Mouse (Mus musculus) CH12.LX (cell line): ENCODE measurements around the gene Dync2h1. TPM values are rescaled to one million over a fixed set of nuclear protein-coding genes. Genes with fewer than 3 reads are reported as not detected.
A peak's percentile ranks its signal among the peaks of the same experiment; 100 is the strongest.

Experiments used
- DNase-seq: peaks from one replicate; pipeline ENCODE4 v3.0.0-alpha.2; 2013; ENCODE audit errors: extremely low read depth
- H3K27ac ChIP-seq: 2 replicates; pipeline ENCODE4 v1.5.1; 2012; ENCODE audit warnings: low read depth, mild to moderate bottlenecking, control low read depth, moderate library complexity; ENCODE audit not compliant: insufficient read depth
- H3K27me3 ChIP-seq: replicated peaks from 2 replicates; pipeline ENCODE3; 2012; ENCODE audit warnings: inconsistent platforms
- H3K36me3 ChIP-seq, 2 experiments: replicated peaks in 1 of 2; 2 replicates each; pipeline versions ENCODE3 to v1.6.1; 2012; ENCODE audit warnings: inconsistent platforms in 1 of 2, low read length in 1 of 2, mild to moderate bottlenecking in 1 of 2, mixed read lengths in 1 of 2, moderate library complexity in 1 of 2; ENCODE audit not compliant: control insufficient read depth in 1 of 2, insufficient read depth in 1 of 2
- H3K4me1 ChIP-seq, 2 experiments: 2 replicates each; pipeline ENCODE4 v1.6.1; 2012; ENCODE audit warnings: inconsistent platforms in 1 of 2, moderate library complexity in 1 of 2; ENCODE audit not compliant: insufficient read depth in 2 of 2, control insufficient read depth in 1 of 2
- H3K4me2 ChIP-seq: 2 replicates; pipeline ENCODE4 v1.6.1; 2012; ENCODE audit warnings: low read depth, mild to moderate bottlenecking, control low read depth; ENCODE audit not compliant: poor library complexity, insufficient read depth, severe bottlenecking
- H3K4me3 ChIP-seq, 3 experiments: fragments of 150-350 bp in 1 of 3; sonication (generic) in 1 of 3; replicated peaks in 1 of 3; 2 replicates each; pipeline versions ENCODE3 to v1.5.1; 2011 to 2012; ENCODE audit warnings: low read depth in 2 of 3, low read length in 2 of 3, mild to moderate bottlenecking in 2 of 3, moderate library complexity in 2 of 3, control low read depth in 1 of 3, improper control_type of control experiment in 1 of 3, inconsistent platforms in 1 of 3, mixed read lengths in 1 of 3; ENCODE audit not compliant: poor library complexity in 1 of 3
- H3K79me2 ChIP-seq: replicated peaks from 2 replicates; pipeline ENCODE4 v1.6.1; 2012; ENCODE audit warnings: mild to moderate bottlenecking, moderate library complexity; ENCODE audit not compliant: control insufficient read depth, poor library complexity, insufficient read depth, severe bottlenecking; ENCODE audit errors: extremely low read depth
- H3K9ac ChIP-seq: 2 replicates; pipeline ENCODE4 v1.6.1; 2012; ENCODE audit warnings: low read depth, mild to moderate bottlenecking, control low read depth, moderate library complexity; ENCODE audit not compliant: insufficient read depth
- H3K9me3 ChIP-seq: replicated peaks from 2 replicates; pipeline ENCODE3; 2012; ENCODE audit warnings: low read length, inconsistent platforms, mixed read lengths
- BHLHE40 ChIP-seq: IDR thresholded peaks from 2 replicates; pipeline ENCODE4 v1.6.1; 2011; ENCODE audit warnings: mild to moderate bottlenecking, low read depth, low read length, improper control_type of control experiment
- CHD1 ChIP-seq: IDR thresholded peaks from 2 replicates; pipeline ENCODE4 v1.6.1; 2012; ENCODE audit warnings: low read depth, low read length, improper control_type of control experiment, inconsistent platforms
- CHD2 ChIP-seq: IDR thresholded peaks from 2 replicates; pipeline ENCODE4 v1.6.1; 2011; ENCODE audit warnings: low read length, improper control_type of control experiment
- CTCF ChIP-seq, 2 experiments: IDR thresholded peaks in 1 of 2; conservative IDR thresholded peaks in 1 of 2; 2 replicates each; pipeline ENCODE4 v1.5.1; 2011 to 2012; ENCODE audit warnings: low read depth in 2 of 2, low read length in 2 of 2, improper control_type of control experiment in 1 of 2, inconsistent platforms in 1 of 2, mild to moderate bottlenecking in 1 of 2, moderate library complexity in 1 of 2
- E2F4 ChIP-seq: IDR thresholded peaks from 2 replicates; pipeline ENCODE4 v1.6.1; 2011; ENCODE audit warnings: low read depth, low read length, improper control_type of control experiment; ENCODE audit not compliant: insufficient replicate concordance
- ELF1 ChIP-seq: IDR thresholded peaks from 2 replicates; pipeline ENCODE4 v1.6.1; 2014; ENCODE audit warnings: low read depth, mild to moderate bottlenecking, inconsistent platforms, low read length, improper control_type of control experiment
- EP300 ChIP-seq: IDR thresholded peaks from 2 replicates; pipeline ENCODE4 v1.6.1; 2011; ENCODE audit warnings: low read length, improper control_type of control experiment
- ETS1 ChIP-seq: conservative IDR thresholded peaks from 2 replicates; pipeline ENCODE4 v1.6.1; 2012; ENCODE audit warnings: low read depth, mild to moderate bottlenecking, inconsistent platforms, low read length, improper control_type of control experiment, moderate library complexity
- HCFC1 ChIP-seq: IDR thresholded peaks from 2 replicates; pipeline ENCODE4 v1.6.1; 2012; ENCODE audit warnings: low read depth, mild to moderate bottlenecking, inconsistent platforms, low read length, improper control_type of control experiment
- IRF4 ChIP-seq: IDR thresholded peaks from 2 replicates; pipeline ENCODE4 v1.6.1; 2014; ENCODE audit warnings: low read depth, mild to moderate bottlenecking, inconsistent platforms, low read length, improper control_type of control experiment
- JUN ChIP-seq: IDR thresholded peaks from 2 replicates; pipeline ENCODE4 v1.6.1; 2011; ENCODE audit warnings: low read depth, mild to moderate bottlenecking, low read length, improper control_type of control experiment, moderate library complexity; ENCODE audit not compliant: insufficient read depth
- JUND ChIP-seq: conservative IDR thresholded peaks from 2 replicates; pipeline ENCODE4 v1.6.1; 2011; ENCODE audit warnings: low read depth, low read length, improper control_type of control experiment
- KAT2A ChIP-seq: IDR thresholded peaks from 2 replicates; pipeline ENCODE4 v1.6.1; 2012; ENCODE audit warnings: low read length, improper control_type of control experiment, inconsistent platforms; ENCODE audit not compliant: insufficient replicate concordance
- MAFK ChIP-seq: IDR thresholded peaks from 2 replicates; pipeline ENCODE4 v1.6.1; 2011; ENCODE audit warnings: low read length, improper control_type of control experiment; ENCODE audit not compliant: insufficient replicate concordance
- MAX ChIP-seq: IDR thresholded peaks from 2 replicates; pipeline ENCODE4 v1.6.1; 2011; ENCODE audit warnings: low read length, improper control_type of control experiment
- MAZ ChIP-seq: IDR thresholded peaks from 2 replicates; pipeline ENCODE4 v1.6.1; 2012; ENCODE audit warnings: low read depth, mild to moderate bottlenecking, inconsistent platforms, low read length, improper control_type of control experiment, moderate library complexity
- MEF2A ChIP-seq: IDR thresholded peaks from 2 replicates; pipeline ENCODE4 v1.6.1; 2014; ENCODE audit warnings: low read depth, mild to moderate bottlenecking, inconsistent platforms, low read length, improper control_type of control experiment, borderline replicate concordance
- MXI1 ChIP-seq: IDR thresholded peaks from 2 replicates; pipeline ENCODE4 v1.6.1; 2011; ENCODE audit warnings: mild to moderate bottlenecking, low read depth, low read length, improper control_type of control experiment
- MYC ChIP-seq: IDR thresholded peaks from 2 replicates; pipeline ENCODE4 v1.6.1; 2011; ENCODE audit warnings: low read depth, mild to moderate bottlenecking, improper control_type of control experiment, low read length
- NELFE ChIP-seq: IDR thresholded peaks from 2 replicates; pipeline ENCODE4 v1.6.1; 2011; ENCODE audit warnings: low read depth, low read length, improper control_type of control experiment
- PAX5 ChIP-seq: IDR thresholded peaks from 2 replicates; pipeline ENCODE4 v1.6.1; 2012; ENCODE audit warnings: low read length, inconsistent platforms, mixed read lengths
- POLR2A ChIP-seq: IDR thresholded peaks from 2 replicates; pipeline ENCODE4 v1.6.1; 2011; ENCODE audit warnings: low read depth, mild to moderate bottlenecking, improper control_type of control experiment, low read length
- POLR2AphosphoS2 ChIP-seq: IDR thresholded peaks from 2 replicates; pipeline ENCODE4 v1.6.1; 2011; ENCODE audit warnings: low read depth, low read length, improper control_type of control experiment
- RAD21 ChIP-seq: IDR thresholded peaks from 2 replicates; pipeline ENCODE4 v1.6.1; 2011; ENCODE audit warnings: low read depth, mild to moderate bottlenecking, low read length, improper control_type of control experiment, moderate library complexity
- RCOR1 ChIP-seq: conservative IDR thresholded peaks from 2 replicates; pipeline ENCODE4 v1.6.1; 2012; ENCODE audit warnings: low read depth, mild to moderate bottlenecking, inconsistent platforms, low read length, improper control_type of control experiment
- SIN3A ChIP-seq: IDR thresholded peaks from 2 replicates; pipeline ENCODE4 v1.6.1; 2012; ENCODE audit warnings: low read length, improper control_type of control experiment, inconsistent platforms
- SMC3 ChIP-seq: IDR thresholded peaks from 2 replicates; pipeline ENCODE4 v1.6.1; 2011; ENCODE audit warnings: low read depth, low read length, improper control_type of control experiment
- TBP ChIP-seq: conservative IDR thresholded peaks from 2 replicates; pipeline ENCODE4 v1.6.1; 2011; ENCODE audit warnings: low read depth, low read length, improper control_type of control experiment
- TCF12 ChIP-seq: IDR thresholded peaks from 2 replicates; pipeline ENCODE4 v1.6.1; 2014; ENCODE audit warnings: low read depth, mild to moderate bottlenecking, inconsistent platforms, low read length, improper control_type of control experiment
- UBTF ChIP-seq: IDR thresholded peaks from 2 replicates; pipeline ENCODE4 v1.6.1; 2012; ENCODE audit warnings: low read depth, mild to moderate bottlenecking, inconsistent platforms, low read length, improper control_type of control experiment, moderate library complexity
- USF1 ChIP-seq: IDR thresholded peaks from 2 replicates; pipeline ENCODE4 v1.6.1; 2014; ENCODE audit warnings: low read depth, mild to moderate bottlenecking, inconsistent platforms, low read length, improper control_type of control experiment
- USF2 ChIP-seq: conservative IDR thresholded peaks from 2 replicates; pipeline ENCODE4 v1.6.1; 2011; ENCODE audit warnings: low read depth, low read length, improper control_type of control experiment
- ZC3H11A ChIP-seq: IDR thresholded peaks from 2 replicates; pipeline ENCODE4 v1.6.1; 2012; ENCODE audit warnings: low read depth, mild to moderate bottlenecking, inconsistent platforms, low read length, improper control_type of control experiment
- ZKSCAN1 ChIP-seq: IDR thresholded peaks from 2 replicates; pipeline ENCODE4 v1.6.1; 2012; ENCODE audit warnings: low read depth, inconsistent platforms, low read length, improper control_type of control experiment, borderline replicate concordance
- ZMIZ1 ChIP-seq: IDR thresholded peaks from 2 replicates; pipeline ENCODE4 v1.6.1; 2012; ENCODE audit warnings: low read depth, mild to moderate bottlenecking, inconsistent platforms, low read length, improper control_type of control experiment
- ZNF384 ChIP-seq: IDR thresholded peaks from 2 replicates; pipeline ENCODE4 v1.6.1; 2012; ENCODE audit warnings: low read depth, low read length, improper control_type of control experiment, inconsistent platforms
- dilution Hi-C: fragments of 300-500 bp; cut with MboI; formaldehyde crosslinking; loops from 2 replicates; pipeline ENCODE4 v1.14.3; 2020; ENCODE audit warnings: low sequenced_read_pairs; ENCODE audit not compliant: extremely low pct_unique_long_range_greater_than_20kb, extremely low pct_ligation_motif_present
- in situ Hi-C: fragments of 300-500 bp; cut with MboI; formaldehyde crosslinking; loops from 3 replicates; pipeline ENCODE4 v1.14.3; 2019; ENCODE audit warnings: low sequenced_read_pairs, low pct_ligation_motif_present, low pct_unique_long_range_greater_than_20kb, mixed read lengths
- polyA plus RNA-seq: library from polyadenylated mRNA; unstranded; fragments of >175 nt; gene quantifications from 2 replicates; pipeline ENCODE4 v1.2.1, GENCODE M21; 2012; ENCODE audit warnings: low read depth; ENCODE audit not compliant: insufficient read length
- total RNA-seq, 2 experiments: library from RNA; depleted of rRNA; stranded (reverse); fragments of 300-350 nt in 1 of 2; fragments of >200 nt in 1 of 2; gene quantifications; 2 replicates each; pipeline ENCODE4 v1.2.3; 2012 to 2014

Dync2h1 gene
- total and polyA plus RNA-seq, 3 experiments, result 2.9 to 4.9 (median 4.0) TPM

- Histone ChIP-seq H3K27ac (no peak overlapping the region), H3K4me3 (no peak overlapping the region), H3K79me2 (no peaks in the 10 kb centered on the region), H3K4me1 (peaks cover 0 to 29% of the 10 kb centered on the region in 2 experiments; a peak in 2 of 4 replicates), H3K27me3 (no peaks in the 10 kb centered on the region), H3K9me3 (no peaks in the 10 kb centered on the region), H3K9ac (0 out of 2 replicates have a peak overlapping the region, but pooled peaks have one; percentile 38), H3K36me3 (peaks cover 0 to 20% of the 10 kb centered on the region in 2 experiments), H3K4me2 (peak overlapping the region; percentile 25; the same call in 1 of the 2 replicates)
- dilution Hi-C loops (no loop called here), in situ Hi-C loops (loop anchor here (5.0 to 25.0 kb wide), 2 partner anchors 376 to 641 kb away; partner anchors contain the start of gene Birc3)
- TF ChIP-seq HCFC1, result no peak
- 0 out of 2 replicates have a peak, but pooled peaks have one; percentile 20 for TF ChIP-seq TCF12
- no peak for TF ChIP-seq RCOR1
- no peak for TF ChIP-seq USF1
- no peak for TF ChIP-seq MAX
- TF ChIP-seq SMC3, result no peak
- TF ChIP-seq ELF1, result peak; percentile 26; the same call in 1 of the 2 replicates
- no peak for TF ChIP-seq POLR2AphosphoS2
- TF ChIP-seq MAZ, result no peak
- TF ChIP-seq NELFE, result no peak
- TF ChIP-seq MEF2A, result peak; percentile 37; the same call in 1 of the 2 replicates
- no peak for TF ChIP-seq MAFK
- no peak for TF ChIP-seq UBTF
- no peak for TF ChIP-seq ZKSCAN1
- no peak for TF ChIP-seq CHD1
- no peak for TF ChIP-seq PAX5
- TF ChIP-seq MXI1, result no peak
- peak; percentile 80 for TF ChIP-seq ETS1
- no peak for TF ChIP-seq ZMIZ1
- peak; percentile 92 for TF ChIP-seq IRF4
- no peak; the same call in 1 of the 2 replicates for TF ChIP-seq MYC
- TF ChIP-seq ZNF384, result peak; percentile 96
- no peak for TF ChIP-seq KAT2A
- TF ChIP-seq SIN3A, result no peak
- peak; percentile 85 for TF ChIP-seq JUN
- no peak for TF ChIP-seq ZC3H11A
- no peak for TF ChIP-seq RAD21
- peak; percentile 85 for TF ChIP-seq JUND
- peak; percentile 86 for TF ChIP-seq EP300
- TF ChIP-seq CTCF (conservative IDR thresholded peaks at IDR 0.05 in 1 of 2, IDR thresholded peaks at IDR 0.05 in 1 of 2; ENCODE audit: low read depth in 2 of 2, low read length in 2 of 2), result no peak
- peak; percentile 90 for TF ChIP-seq BHLHE40
- TF ChIP-seq E2F4, result no peak
- no peak for TF ChIP-seq POLR2A
- no peak for TF ChIP-seq CHD2
- no peak for TF ChIP-seq TBP
- no peak for TF ChIP-seq USF2
- DNase-seq, result peak; percentile 70
Observed at GRCm38 (mm10) chr9:7221460-7221859, 37.2 kb upstream of the Dync2h1 start.
